Mouse (Mus musculus) kidney, embryonic 15.5 days (tissue): Measurements from ENCODE around the gene Kbtbd7. TPM values are rescaled to one million over a fixed set of nuclear protein-coding genes. Genes with fewer than 3 reads are reported as not detected.

ENCODE experiments used
- ATAC-seq: fragments of 200-750 bp; cut with Nextera tagmentation; replicated peaks from 2 replicates; pipeline ENCODE4 v1.8.0; 2017; ENCODE audit warnings: moderate TSS enrichment; ENCODE audit not compliant: low FRiP score
- H3K27ac ChIP-seq: fragments of 300-500 bp; sonication (generic); 2 replicates; pipeline ENCODE4 v1.5.1; 2015; ENCODE audit warnings: mild to moderate bottlenecking, inconsistent platforms
- H3K27me3 ChIP-seq: fragments of 300-500 bp; sonication (generic); 2 replicates; pipeline ENCODE4 v1.6.1; 2015; ENCODE audit warnings: inconsistent platforms
- H3K36me3 ChIP-seq: fragments of 300-500 bp; sonication (generic); 2 replicates; pipeline ENCODE4 v1.6.1; 2015; ENCODE audit warnings: inconsistent platforms
- H3K4me1 ChIP-seq: fragments of 300-500 bp; sonication (generic); 2 replicates; pipeline ENCODE4 v1.6.1; 2015; ENCODE audit warnings: inconsistent platforms
- H3K4me2 ChIP-seq: fragments of 300-500 bp; sonication (generic); 2 replicates; pipeline ENCODE4 v1.6.1; 2015; ENCODE audit warnings: moderate library complexity, mild to moderate bottlenecking, inconsistent platforms
- H3K4me3 ChIP-seq: fragments of 300-500 bp; sonication (generic); replicated peaks from 2 replicates; pipeline ENCODE4 v1.5.1; 2015; ENCODE audit warnings: mild to moderate bottlenecking, inconsistent platforms
- H3K9ac ChIP-seq: fragments of 300-500 bp; sonication (generic); 2 replicates; pipeline ENCODE4 v1.6.1; 2015; ENCODE audit warnings: mild to moderate bottlenecking, inconsistent platforms
- H3K9me3 ChIP-seq: fragments of 300-500 bp; sonication (generic); replicated peaks from 2 replicates; pipeline ENCODE4 v1.6.1; 2016; ENCODE audit warnings: inconsistent platforms
- WGBS: fragments of 180-500 bp; shearing (Covaris S2); methylation state at CpG from one replicate; pipeline ENCODE4 v1.1.7; 2015; ENCODE audit warnings: mixed read lengths; 5-methylcytosine and 5-hydroxymethylcytosine counted together
- polyA plus RNA-seq: library from polyadenylated mRNA; unstranded; fragments of >200 nt; fragmentation: Nextera tagmentation; extraction: Ambion mirVana; gene quantifications from 2 replicates; pipeline ENCODE4 v1.2.1, GENCODE M21; 2015

The Kbtbd7 gene
- polyA plus RNA-seq = 11.5 and 11.8 TPM in 2 replicates

- Histone ChIP-seq H3K4me1 (no peaks in the 10 kb centered on the region), H3K4me3 (peak within 1 kb of the TSS; percentile 57), H3K4me2 (peak within 1 kb of the TSS; percentile 65), H3K9ac (peak within 1 kb of the TSS; percentile 38; the same call in 1 of the 2 replicates), H3K27me3 (no peaks in the 10 kb centered on the region), H3K36me3 (peaks cover 21% of the 10 kb centered on the region), H3K9me3 (peaks cover 13% of the 10 kb centered on the region), H3K27ac (peak within 1 kb of the TSS; percentile 89)
- WGBS = under 1% methylated on average over 39 of the region's 44 CpGs
- peak; percentile 99 for ATAC-seq
These were observed at the start of gene Kbtbd7 for GRCm38 (mm10) chr14:79425979-79426729. Gene Kbtbd7, plus strand, starts transcription at chr14:79426511.

GRCm38 (mm10) chr14:79377041-79377440 is 49.3 kb upstream of the Kbtbd7 start:
- no peak overlapping the region for H3K4me2 ChIP-seq
- no peak for ATAC-seq
- no peak overlapping the region for H3K27ac ChIP-seq
- no peaks in the 10 kb centered on the region for H3K27me3 ChIP-seq
- H3K9ac ChIP-seq = no peak overlapping the region
- H3K9me3 ChIP-seq = no peaks in the 10 kb centered on the region
- no peak overlapping the region for H3K4me3 ChIP-seq
- peaks cover 48% of the 10 kb centered on the region for H3K36me3 ChIP-seq
- H3K4me1 ChIP-seq = no peaks in the 10 kb centered on the region

- Histone ChIP-seq H3K4me1 (no peaks in the 10 kb centered on the region), H3K9me3 (no peaks in the 10 kb centered on the region), H3K27me3 (no peaks in the 10 kb centered on the region), H3K36me3 (peaks cover 54% of the 10 kb centered on the region), H3K4me2 (no peak overlapping the region), H3K9ac (no peak overlapping the region), H3K27ac (no peak overlapping the region), H3K4me3 (no peak overlapping the region)
- no peak for ATAC-seq
- 92% methylated on average over 7 of the region's 7 CpGs for WGBS
These were observed 43.2 kb upstream of the Kbtbd7 start for GRCm38 (mm10) chr14:79383120-79383519.

- Histone ChIP-seq H3K9me3 (no peaks in the 10 kb centered on the region), H3K36me3 (peaks cover 20% of the 10 kb centered on the region), H3K27ac (no peak overlapping the region), H3K27me3 (no peaks in the 10 kb centered on the region), H3K4me3 (no peak overlapping the region), H3K9ac (no peak overlapping the region), H3K4me2 (no peak overlapping the region), H3K4me1 (peaks cover 9% of the 10 kb centered on the region)
- ATAC-seq = no peak
- WGBS = 95% methylated on average over 3 of the region's 3 CpGs
These were observed 38.0 kb upstream of the Kbtbd7 start for GRCm38 (mm10) chr14:79388304-79388703.

GRCm38 (mm10) chr14:79389438-79390264 is 36.7 kb upstream of the Kbtbd7 start:
- Histone ChIP-seq H3K4me3 (peak overlapping the region; percentile 90), H3K4me2 (peak overlapping the region; percentile 76), H3K9ac (peak overlapping the region; percentile 93), H3K36me3 (peaks cover 17% of the 10 kb centered on the region), H3K9me3 (no peaks in the 10 kb centered on the region), H3K4me1 (peaks cover 9% of the 10 kb centered on the region), H3K27ac (peak overlapping the region; percentile 99), H3K27me3 (no peaks in the 10 kb centered on the region)
- under 1% methylated on average over 16 of the region's 16 CpGs for WGBS
- peak; percentile 19; the same call in 1 of the 2 replicates for ATAC-seq

GRCm38 (mm10) chr14:79390265-79390926 is 35.9 kb upstream of the Kbtbd7 start, which contains the start of gene Naa16:
Gene Naa16, minus strand, starts transcription at chr14:79390778.
- Histone ChIP-seq H3K4me1 (peaks cover 9% of the 10 kb centered on the region), H3K27me3 (no peaks in the 10 kb centered on the region), H3K9ac (peak within 1 kb of the TSS; percentile 93), H3K27ac (peak within 1 kb of the TSS; percentile 99), H3K36me3 (peaks cover 13% of the 10 kb centered on the region; the same call in 1 of the 2 replicates), H3K4me3 (peak within 1 kb of the TSS; percentile 90), H3K4me2 (peak within 1 kb of the TSS; percentile 76), H3K9me3 (no peaks in the 10 kb centered on the region)
- WGBS = under 1% methylated on average over 69 of the region's 71 CpGs
- ATAC-seq = peak; percentile 98

- Histone ChIP-seq H3K9me3 (no peaks in the 10 kb centered on the region), H3K4me2 (no peak overlapping the region), H3K4me1 (peaks cover 12% of the 10 kb centered on the region), H3K27me3 (no peaks in the 10 kb centered on the region), H3K9ac (no peak overlapping the region), H3K36me3 (no peaks in the 10 kb centered on the region), H3K27ac (peak overlapping the region; percentile 15; the same call in 1 of the 2 replicates), H3K4me3 (no peak overlapping the region)
- no peak for ATAC-seq
- WGBS = 36% methylated on average over 1 of the region's 1 CpGs
These were observed 33.0 kb upstream of the Kbtbd7 start for GRCm38 (mm10) chr14:79393289-79393688.

GRCm38 (mm10) chr14:79394564-79394963 is 31.7 kb upstream of the Kbtbd7 start:
- Histone ChIP-seq H3K4me1 (0 out of 2 replicates have a peak, but pooled peaks cover 6% of the 10 kb centered on the region), H3K9ac (no peak overlapping the region), H3K27me3 (no peaks in the 10 kb centered on the region), H3K36me3 (no peaks in the 10 kb centered on the region), H3K4me2 (no peak overlapping the region), H3K4me3 (no peak overlapping the region), H3K9me3 (no peaks in the 10 kb centered on the region), H3K27ac (no peak overlapping the region)
- no peak for ATAC-seq

GRCm38 (mm10) chr14:79397321-79398122 is 28.8 kb upstream of the Kbtbd7 start, which contains the start of gene Mtrf1:
Gene Mtrf1, plus strand, starts transcription at chr14:79397772.
- Histone ChIP-seq H3K9me3 (no peaks in the 10 kb centered on the region), H3K4me3 (peak within 1 kb of the TSS; percentile 66), H3K9ac (peak within 1 kb of the TSS; percentile 50), H3K27me3 (no peaks in the 10 kb centered on the region), H3K27ac (peak within 1 kb of the TSS; percentile 93), H3K36me3 (peaks cover 18% of the 10 kb centered on the region), H3K4me1 (0 out of 2 replicates have a peak, but pooled peaks cover 6% of the 10 kb centered on the region), H3K4me2 (peak within 1 kb of the TSS; percentile 68)
- peak; percentile 87 for ATAC-seq
- WGBS = 20% methylated on average over 23 of the region's 23 CpGs

GRCm38 (mm10) chr14:79407641-79408040 is 18.7 kb upstream of the Kbtbd7 start:
- H3K4me2 ChIP-seq = no peak overlapping the region
- H3K27me3 ChIP-seq = no peaks in the 10 kb centered on the region
- 84% methylated on average over 2 of the region's 2 CpGs for WGBS
- no peaks in the 10 kb centered on the region for H3K4me1 ChIP-seq
- H3K9me3 ChIP-seq = no peaks in the 10 kb centered on the region
- H3K36me3 ChIP-seq = peaks cover 26% of the 10 kb centered on the region
- no peak overlapping the region for H3K27ac ChIP-seq
- no peak overlapping the region for H3K4me3 ChIP-seq
- no peak for ATAC-seq
- no peak overlapping the region for H3K9ac ChIP-seq

GRCm38 (mm10) chr14:79409278-79409830 is 17.0 kb upstream of the Kbtbd7 start:
- H3K27ac ChIP-seq = no peak overlapping the region
- H3K27me3 ChIP-seq = no peaks in the 10 kb centered on the region
- H3K4me2 ChIP-seq = no peak overlapping the region
- WGBS = 90% methylated on average over 6 of the region's 6 CpGs
- no peaks in the 10 kb centered on the region for H3K4me1 ChIP-seq
- no peak overlapping the region for H3K9ac ChIP-seq
- no peak for ATAC-seq
- H3K4me3 ChIP-seq = no peak overlapping the region
- peaks cover 27% of the 10 kb centered on the region for H3K36me3 ChIP-seq
- no peaks in the 10 kb centered on the region for H3K9me3 ChIP-seq
